Mouse (Mus musculus) B cell, adult 2 months (primary cell): ENCODE results near the gene Sbno2.

Experiments used
- DNase-seq, 2 experiments: peaks; one replicate each; pipeline ENCODE4 v3.0.0; 2022

The Sbno2 gene

GRCm38 (mm10) chr10:80141786-80142529 lies 36.6 kb upstream of the Sbno2 start:
- peak; percentile 89 to 91 for DNase-seq

GRCm38 (mm10) chr10:80141243-80141642 lies 35.9 kb upstream of the Sbno2 start:
- DNase-seq = peak; percentile 98

- DNase-seq = no peak
Measured at GRCm38 (mm10) chr10:80140666-80141035, 35.3 kb upstream of the Sbno2 start, which contains the start of gene Cbarp. Cbarp (minus strand) TSS chr10:80140835.

- no peak for DNase-seq
Measured at GRCm38 (mm10) chr10:80139975-80140665, 34.7 kb upstream of the Sbno2 start.

- peak; percentile 24 to 44 for DNase-seq
Measured at GRCm38 (mm10) chr10:80139439-80139775, 34.0 kb upstream of the Sbno2 start.

GRCm38 (mm10) chr10:80138553-80139438 lies 33.4 kb upstream of the Sbno2 start, which contains the start of gene Atp5d:
Atp5d (plus strand) TSS chr10:80138632.
- peak in 1 of 2 experiments; percentile 52 for DNase-seq

GRCm38 (mm10) chr10:80137626-80138552 lies 32.5 kb upstream of the Sbno2 start:
- DNase-seq = peak; percentile 32 to 39

- peak; percentile 61 to 64 for DNase-seq
Measured at GRCm38 (mm10) chr10:80136952-80137625, 31.7 kb upstream of the Sbno2 start.

GRCm38 (mm10) chr10:80136179-80136951 lies 31.0 kb upstream of the Sbno2 start:
- no peak for DNase-seq

- DNase-seq = no peak
Measured at GRCm38 (mm10) chr10:80135641-80136040, 30.3 kb upstream of the Sbno2 start.

GRCm38 (mm10) chr10:80135161-80135560 lies 29.8 kb upstream of the Sbno2 start:
- DNase-seq = no peak

GRCm38 (mm10) chr10:80134421-80134820 lies 29.1 kb upstream of the Sbno2 start:
- DNase-seq = no peak

- DNase-seq = peak; percentile 27 to 39
Measured at GRCm38 (mm10) chr10:80133226-80133849, 28.0 kb upstream of the Sbno2 start.

- DNase-seq = no peak
Measured at GRCm38 (mm10) chr10:80131952-80132350, 26.6 kb upstream of the Sbno2 start.

GRCm38 (mm10) chr10:80131316-80131951 lies 26.1 kb upstream of the Sbno2 start:
- no peak for DNase-seq

GRCm38 (mm10) chr10:80130403-80131031 lies 25.1 kb upstream of the Sbno2 start:
- DNase-seq = no peak

- DNase-seq = no peak
Measured at GRCm38 (mm10) chr10:80129846-80130245, 24.5 kb upstream of the Sbno2 start.

- no peak for DNase-seq
Measured at GRCm38 (mm10) chr10:80127920-80128319, 22.5 kb upstream of the Sbno2 start.

- DNase-seq = no peak
Measured at GRCm38 (mm10) chr10:80123932-80124562, 18.7 kb upstream of the Sbno2 start.
